Mouse (Mus musculus): Measurements from ENCODE around the gene Nmnat2.

DNA sequence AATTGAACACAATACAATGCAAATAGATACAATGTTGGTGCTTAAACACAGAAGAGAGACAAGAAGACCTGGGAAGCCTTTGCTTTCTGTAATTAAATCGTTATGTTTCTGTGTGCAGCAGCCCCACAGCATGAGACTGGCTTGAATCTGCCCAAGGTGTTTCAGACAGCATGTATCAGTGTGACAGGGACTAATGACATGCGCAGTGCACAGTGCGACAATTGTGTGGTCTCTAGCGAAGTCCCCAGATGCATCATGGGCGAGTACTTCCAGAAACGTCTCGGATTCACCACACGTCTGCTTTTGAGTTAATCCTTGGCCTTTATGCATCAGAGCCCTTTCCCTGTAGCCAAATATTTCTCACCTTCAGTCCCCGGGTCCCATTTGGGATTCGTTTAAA is 9.6 kb downstream of the Nmnat2 start:
- no peak for TF ChIP-seq GATA1 (IDR thresholded peaks at IDR 0.05; ENCODE audit: borderline replicate concordance, low read length)
- no peak for TF ChIP-seq FLI1 (IDR thresholded peaks at IDR 0.05; ENCODE audit: low read length)

Measured in megakaryocyte, embryonic 14.5 days (primary cell).